Comparison of ENCODE assay signal across 11 mouse cellular contexts in the genomic region with DNA sequence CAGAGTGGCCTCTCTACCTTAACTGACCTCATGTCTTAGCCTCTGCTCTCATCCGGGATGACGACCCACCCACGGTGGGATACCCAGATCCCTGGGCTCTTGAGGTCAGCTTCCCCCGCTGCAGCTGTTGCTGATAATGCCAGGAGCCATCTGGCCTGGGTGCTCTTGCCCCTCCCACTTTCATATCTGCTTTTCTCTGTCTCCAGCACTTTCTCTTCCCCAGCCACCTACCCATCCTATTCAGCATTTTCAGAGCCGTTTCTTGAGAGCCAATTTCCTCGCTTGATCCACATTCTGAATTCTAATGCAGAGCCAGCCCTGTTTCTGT. TPM values are rescaled to one million over a fixed set of nuclear protein-coding genes. Genes with fewer than 3 reads are reported as not detected.
DNase-seq lines count a peak whose midpoint lies in the region; ATAC-seq and TF ChIP-seq lines count a peak whose summit lies in the region.
"Had no signal": no experiment of that assay in that cellular context is flagged by ENCODE, and none has a peak within 500 bp of the region (broad histone marks: within the 10 kb centered on the region; RNA-seq: fewer than 3 reads in every experiment).

No protein-coding gene starts in this region.

- TF ChIP-seq POLR2A in bone marrow, adult 2 months (IDR thresholded peaks at IDR 0.05; ENCODE audit: borderline replicate concordance, control insufficient read depth, low read depth, low read length): 0 out of 2 replicates have a peak, but pooled peaks have one; percentile 16

- no peaks in the 10 kb centered on the region for H3K9me3 ChIP-seq in liver, embryonic 11.5 days (ENCODE audit: control insufficient read depth, low read length)
- no peaks in the 10 kb centered on the region for H3K9me3 ChIP-seq in forebrain, embryonic 15.5 days
- H3K9me3 ChIP-seq: forebrain, embryonic 10.5 days; lung, embryonic 15.5 days had no signal

- no peak for TF ChIP-seq CTCF in layer of hippocampus, adult 2 months (conservative IDR thresholded peaks at IDR 0.05)
- no peak for TF ChIP-seq CTCF in bone marrow, adult 2 months (IDR thresholded peaks at IDR 0.05; ENCODE audit: control insufficient read depth, insufficient read depth, low read length)

- H3K9ac ChIP-seq in liver, embryonic 11.5 days (ENCODE audit: low read depth, low read length): peak overlapping the region; percentile 41; the same call in 1 of the 2 replicates
- no peak overlapping the region for H3K9ac ChIP-seq in forebrain, embryonic 15.5 days (replicated peaks)
- H3K9ac ChIP-seq: lung, embryonic 15.5 days had no signal

- DNase-seq in layer of hippocampus, adult 2 months (ENCODE audit: low spot score in 2 of 2): no peak
- DNase-seq in layer of hippocampus, adult 9-11 months: no peak
- DNase-seq in liver, embryonic 11.5 days (ENCODE audit: low spot score): no peak
- peak; percentile 72 to 78 for DNase-seq in spleen, postnatal 10 days (ENCODE audit: low spot score in 2 of 2)
- DNase-seq in adipocyte (ENCODE audit: low spot score): no peak
- no peak for DNase-seq in urinary bladder, postnatal 10 days (ENCODE audit: low spot score)
- DNase-seq: adrenal gland, postnatal 10 days had no signal

- peaks cover 1% of the 10 kb centered on the region for H3K36me3 ChIP-seq in liver, embryonic 11.5 days (ENCODE audit: control insufficient read depth, insufficient read depth, low read length)
- no peaks in the 10 kb centered on the region for H3K36me3 ChIP-seq in forebrain, embryonic 15.5 days

- 36% methylated on average over 6 of the region's 6 CpGs for WGBS in bone marrow, adult 2 months
- 37% methylated on average over 6 of the region's 6 CpGs for WGBS in liver, embryonic 11.5 days
- 74% methylated on average over 6 of the region's 6 CpGs for WGBS in forebrain, embryonic 15.5 days

- peaks cover 10% of the 10 kb centered on the region for H3K4me1 ChIP-seq in bone marrow, adult 2 months (ENCODE audit: control insufficient read depth, insufficient read depth, low read length)
- H3K4me1 ChIP-seq in liver, embryonic 11.5 days (replicated peaks; ENCODE audit: control insufficient read depth, insufficient read depth, low read length): peaks cover 31% of the 10 kb centered on the region
- peaks cover 57% of the 10 kb centered on the region for H3K4me1 ChIP-seq in forebrain, embryonic 15.5 days

- H3K27me3 ChIP-seq in liver, embryonic 11.5 days (replicated peaks; ENCODE audit: control insufficient read depth, insufficient read depth, low read length): no peaks in the 10 kb centered on the region
- no peaks in the 10 kb centered on the region for H3K27me3 ChIP-seq in forebrain, embryonic 15.5 days
- H3K27me3 ChIP-seq: lung, embryonic 15.5 days had no signal

- H3K27ac ChIP-seq in layer of hippocampus, adult 2 months: 0 out of 2 replicates have a peak overlapping the region, but pooled peaks have one; percentile 7
- H3K27ac ChIP-seq in bone marrow, adult 2 months (ENCODE audit: control insufficient read depth, insufficient read depth, low read depth, low read length, poor library complexity): peak overlapping the region; percentile 88
- H3K27ac ChIP-seq in liver, embryonic 11.5 days (ENCODE audit: low read depth, low read length): peak overlapping the region; percentile 79
- no peak overlapping the region for H3K27ac ChIP-seq in forebrain, embryonic 15.5 days (replicated peaks)
- H3K27ac ChIP-seq: forebrain, embryonic 10.5 days; lung, embryonic 15.5 days had no signal

- peak; percentile 41 for ATAC-seq in liver, embryonic 11.5 days (replicated peaks; ENCODE audit: low FRiP score)
- ATAC-seq in forebrain, embryonic 15.5 days (replicated peaks): no peak

- no peak overlapping the region for H3K4me3 ChIP-seq in layer of hippocampus, adult 2 months
- H3K4me3 ChIP-seq in bone marrow, adult 2 months (replicated peaks; ENCODE audit: control insufficient read depth, low read depth, low read length): peak overlapping the region; percentile 29
- H3K4me3 ChIP-seq in liver, embryonic 11.5 days (ENCODE audit: low read depth, low read length): 0 out of 2 replicates have a peak overlapping the region, but pooled peaks have one; percentile 5
- H3K4me3 ChIP-seq in forebrain, embryonic 15.5 days: no peak overlapping the region
- H3K4me3 ChIP-seq: forebrain, embryonic 10.5 days; lung, embryonic 15.5 days had no signal

- peak overlapping the region; percentile 55 for H3K4me2 ChIP-seq in liver, embryonic 11.5 days
- H3K4me2 ChIP-seq in forebrain, embryonic 15.5 days (replicated peaks): no peak overlapping the region
- H3K4me2 ChIP-seq: lung, embryonic 15.5 days had no signal

RNA-seq across cellular contexts. Expression of a gene that starts 2.8 kb away (rescaled TPM):
- 100 to 1,000 TPM; 119 to 136 TPM for total RNA-seq in layer of hippocampus, adult 2 months (2021)
- polyA plus RNA-seq in bone marrow, adult 2 months (2011; ENCODE audit: insufficient read depth, insufficient read length, low replicate concordance, missing spikeins): 172 and 288 TPM in 2 replicates
- 377 and 390 TPM in 2 replicates for polyA plus RNA-seq in liver, embryonic 11.5 days (2014; fragmentation: Nextera tagmentation; extraction: Ambion mirVana)
- 230 and 238 TPM in 2 replicates for polyA plus RNA-seq in forebrain, embryonic 15.5 days (2015; fragmentation: Nextera tagmentation; extraction: Ambion mirVana)

RNA-seq across cellular contexts. Expression of a gene that starts 24.9 kb away (rescaled TPM):
- 10 to 100 TPM; 11.1 to 11.7 TPM for total RNA-seq in layer of hippocampus, adult 2 months (2021)
- 2.9 and 6.5 TPM in 2 replicates for polyA plus RNA-seq in bone marrow, adult 2 months (2011; ENCODE audit: insufficient read depth, insufficient read length, low replicate concordance, missing spikeins)
- 3.3 and 3.6 TPM in 2 replicates for polyA plus RNA-seq in liver, embryonic 11.5 days (2014; fragmentation: Nextera tagmentation; extraction: Ambion mirVana)
- polyA plus RNA-seq in forebrain, embryonic 15.5 days (2015; fragmentation: Nextera tagmentation; extraction: Ambion mirVana): 13.8 and 14.5 TPM in 2 replicates

RNA-seq across cellular contexts. Expression of a gene that starts 39.0 kb away (rescaled TPM):
- 100 to 1,000 TPM in 1 of 2 experiments, 10 to 100 TPM in 1; 94.7 to 103 TPM for total RNA-seq in layer of hippocampus, adult 2 months (2021)
- polyA plus RNA-seq in bone marrow, adult 2 months (2011; ENCODE audit: insufficient read depth, insufficient read length, low replicate concordance, missing spikeins): 53.3 and 79.3 TPM in 2 replicates
- polyA plus RNA-seq in liver, embryonic 11.5 days (2014; fragmentation: Nextera tagmentation; extraction: Ambion mirVana): 327 and 368 TPM in 2 replicates
- 186 and 199 TPM in 2 replicates for polyA plus RNA-seq in forebrain, embryonic 15.5 days (2015; fragmentation: Nextera tagmentation; extraction: Ambion mirVana)

Comparison
In these comparisons a context has a peak if more than half of its experiments do, and no peak if none do; other contexts are left out.
1. DNase-seq: peak in spleen, postnatal 10 days (2 of 2); none in layer of hippocampus, adult 2 months (0 of 2), layer of hippocampus, adult 9-11 months (single experiment), liver, embryonic 11.5 days (single experiment), adipocyte (single experiment) and urinary bladder, postnatal 10 days (single experiment).
2. H3K4me3 ChIP-seq: peak in bone marrow, adult 2 months (single experiment) and liver, embryonic 11.5 days (single experiment); none in layer of hippocampus, adult 2 months (single experiment) and forebrain, embryonic 15.5 days (single experiment).